Mouse (Mus musculus) kidney, adult 2 months (tissue): ENCODE data around the gene Rgs17.

Source experiments
- CTCF ChIP-seq: fragments of 200-500 bp; conservative IDR thresholded peaks from 2 replicates; pipeline ENCODE4 v1.5.1; 2011; ENCODE audit warnings: low read depth, mild to moderate bottlenecking, control low read depth, low read length, moderate library complexity, mixed read lengths; ENCODE audit not compliant: insufficient read depth, insufficient read length
- POLR2A ChIP-seq: fragments of 200-500 bp; IDR thresholded peaks from one replicate; pipeline ENCODE4 v1.6.1; 2011; ENCODE audit warnings: low read depth, low read length, control low read depth

GRCm38 (mm10) chr10:5857996-5858549 lies 64.1 kb downstream of the Rgs17 start:
- no peak for TF ChIP-seq CTCF
- TF ChIP-seq POLR2A = no peak
